ENCODE assay signal across 1 mouse cellular context in the genomic region with DNA sequence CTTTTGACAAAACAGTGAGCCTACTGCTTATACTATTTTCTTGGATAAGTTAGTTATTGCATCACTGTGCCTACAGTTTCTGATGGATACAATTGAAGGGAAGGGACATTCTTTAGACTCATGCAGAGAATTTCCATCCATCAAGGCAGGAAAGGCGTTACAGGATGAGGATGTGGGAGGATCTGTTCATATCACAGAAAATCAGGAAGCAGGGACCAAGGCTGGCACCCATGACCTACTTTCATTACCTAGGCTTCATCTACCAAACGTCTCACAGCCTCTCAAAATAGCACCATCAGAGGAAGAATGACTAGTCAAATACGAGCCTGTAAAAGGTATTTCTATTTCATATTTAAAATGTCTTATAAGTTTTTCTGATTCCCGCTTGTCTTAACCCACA.
TF ChIP-seq lines count a peak whose summit lies in the region.

No protein-coding gene starts in this region.

TF ChIP-seq in CH12.LX, 34 proteins besides CTCF, POLR2A, EP300 and RAD21 (continued from another document):
- TF ChIP-seq GABPA (IDR thresholded peaks at IDR 0.05; ENCODE audit: insufficient replicate concordance, low read depth, low read length) (no peak), PAX5 (IDR thresholded peaks at IDR 0.05; ENCODE audit: low read length) (no peak), NELFE (IDR thresholded peaks at IDR 0.05; ENCODE audit: low read depth, low read length) (no peak)
TF ChIP-seq in CH12.LX: peak in this region for 0.
